Mouse (Mus musculus): ENCODE measurements around the gene Mthfd1l. TPM values are rescaled to one million over a fixed set of nuclear protein-coding genes. Genes with fewer than 3 reads are reported as not detected.

Gene Mthfd1l
- polyA plus RNA-seq, 1 experiment from 2014 or later = 18.5 TPM

GRCm38 (mm10) chr10:4026616-4027015, 53.7 kb downstream of the Mthfd1l start:
- Histone ChIP-seq H3K36me3 (ENCODE audit: control insufficient read depth, insufficient read depth) (peaks cover 23% of the 10 kb centered on the region), H3K4me3 (ENCODE audit: low read depth, low read length) (no peak overlapping the region), H3K4me1 (ENCODE audit: control insufficient read depth, low read depth, low read length) (no peaks in the 10 kb centered on the region), H3K27me3 (ENCODE audit: control insufficient read depth, insufficient read depth, low read depth, low read length) (no peaks in the 10 kb centered on the region), H3K27ac (ENCODE audit: low read length) (no peak overlapping the region), H3K4me2 (ENCODE audit: low read depth, low read length) (no peak overlapping the region), H3K9me3 (replicated peaks; ENCODE audit: control insufficient read depth, low read length) (no peaks in the 10 kb centered on the region), H3K9ac (ENCODE audit: low read depth, low read length) (no peak overlapping the region)
- 70% methylated on average over 4 of the region's 4 CpGs for WGBS (ENCODE audit: insufficient replicate concordance)
- ATAC-seq (ENCODE audit: low read depth) = no peak

GRCm38 (mm10) chr10:4027466-4027865, 54.5 kb downstream of the Mthfd1l start:
- Histone ChIP-seq H3K4me1 (ENCODE audit: control insufficient read depth, low read depth, low read length) (no peaks in the 10 kb centered on the region), H3K4me2 (ENCODE audit: low read depth, low read length) (no peak overlapping the region), H3K9me3 (replicated peaks; ENCODE audit: control insufficient read depth, low read length) (no peaks in the 10 kb centered on the region), H3K27ac (ENCODE audit: low read length) (no peak overlapping the region), H3K36me3 (ENCODE audit: control insufficient read depth, insufficient read depth) (peaks cover 24% of the 10 kb centered on the region), H3K4me3 (ENCODE audit: low read depth, low read length) (no peak overlapping the region), H3K27me3 (ENCODE audit: control insufficient read depth, insufficient read depth, low read depth, low read length) (no peaks in the 10 kb centered on the region), H3K9ac (ENCODE audit: low read depth, low read length) (no peak overlapping the region)
- ATAC-seq (ENCODE audit: low read depth) = no peak
- WGBS (ENCODE audit: insufficient replicate concordance) = 58% methylated on average over 4 of the region's 4 CpGs

- Histone ChIP-seq H3K27ac (ENCODE audit: low read length) (no peak overlapping the region), H3K9me3 (replicated peaks; ENCODE audit: control insufficient read depth, low read length) (no peaks in the 10 kb centered on the region), H3K4me3 (ENCODE audit: low read depth, low read length) (no peak overlapping the region), H3K36me3 (ENCODE audit: control insufficient read depth, insufficient read depth) (peaks cover 24% of the 10 kb centered on the region), H3K4me2 (ENCODE audit: low read depth, low read length) (no peak overlapping the region), H3K27me3 (ENCODE audit: control insufficient read depth, insufficient read depth, low read depth, low read length) (no peaks in the 10 kb centered on the region), H3K4me1 (ENCODE audit: control insufficient read depth, low read depth, low read length) (no peaks in the 10 kb centered on the region), H3K9ac (ENCODE audit: low read depth, low read length) (no peak overlapping the region)
- ATAC-seq (ENCODE audit: low read depth) = no peak
- 76% methylated on average over 15 of the region's 15 CpGs for WGBS (ENCODE audit: insufficient replicate concordance)
These were observed 56.0 kb downstream of the Mthfd1l start for GRCm38 (mm10) chr10:4028851-4029442.

DNA sequence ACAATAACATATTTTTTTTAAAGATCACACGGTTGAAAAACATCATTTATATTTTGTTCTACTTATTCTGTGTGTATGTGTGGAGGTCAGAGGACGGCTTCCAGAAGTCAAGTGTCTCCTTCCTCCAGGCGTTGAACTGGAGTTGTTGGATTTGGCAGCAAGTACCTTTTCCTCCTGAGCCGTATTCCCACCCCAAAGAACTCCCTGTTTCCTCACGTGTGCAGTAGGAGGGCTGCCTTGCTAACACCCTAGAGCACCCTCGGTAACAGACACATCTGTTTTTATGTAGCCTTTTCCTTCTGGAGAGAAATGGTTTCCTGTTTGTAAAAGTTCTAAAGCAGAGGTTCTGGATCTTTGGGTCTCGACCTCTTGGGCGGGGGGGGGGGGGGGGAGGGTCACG, 60.8 kb downstream of the Mthfd1l start:
- no peaks in the 10 kb centered on the region for H3K27me3 ChIP-seq (ENCODE audit: control insufficient read depth, insufficient read depth, low read depth, low read length)
- 78% methylated on average over 9 of the region's 9 CpGs for WGBS (ENCODE audit: insufficient replicate concordance)
- H3K36me3 ChIP-seq (ENCODE audit: control insufficient read depth, insufficient read depth) = peaks cover 33% of the 10 kb centered on the region
- H3K27ac ChIP-seq (ENCODE audit: low read length) = no peak overlapping the region
- no peaks in the 10 kb centered on the region for H3K4me1 ChIP-seq (ENCODE audit: control insufficient read depth, low read depth, low read length)
- no peak overlapping the region for H3K4me2 ChIP-seq (ENCODE audit: low read depth, low read length)
- no peak overlapping the region for H3K9ac ChIP-seq (ENCODE audit: low read depth, low read length)
- no peaks in the 10 kb centered on the region for H3K9me3 ChIP-seq (replicated peaks; ENCODE audit: control insufficient read depth, low read length)
- H3K4me3 ChIP-seq (ENCODE audit: low read depth, low read length) = no peak overlapping the region
- no peak for ATAC-seq (ENCODE audit: low read depth)

DNA sequence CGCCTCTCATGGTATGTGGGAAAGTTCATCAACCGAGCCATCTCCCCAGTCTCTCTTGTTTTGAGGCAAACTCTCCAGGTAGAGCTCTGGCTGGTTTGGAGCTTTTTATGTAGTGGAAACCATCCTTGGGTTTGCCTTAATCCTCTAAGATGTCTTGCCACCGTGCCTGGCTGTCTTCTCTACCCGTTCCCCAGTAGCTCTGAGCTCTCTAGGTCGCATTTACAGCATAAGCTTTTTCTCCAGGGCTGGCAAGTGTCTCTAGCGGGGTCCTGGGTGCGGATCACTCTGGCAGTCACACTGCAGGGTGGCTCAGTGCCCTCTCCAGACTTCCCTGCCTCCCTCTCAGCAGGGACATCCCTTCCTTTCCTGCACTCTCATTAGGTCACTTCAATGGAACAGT, 63.6 kb downstream of the Mthfd1l start:
- H3K9ac ChIP-seq (ENCODE audit: low read depth, low read length) = no peak overlapping the region
- no peak overlapping the region for H3K4me3 ChIP-seq (ENCODE audit: low read depth, low read length)
- H3K4me1 ChIP-seq (ENCODE audit: control insufficient read depth, low read depth, low read length) = no peaks in the 10 kb centered on the region
- H3K27ac ChIP-seq (ENCODE audit: low read length) = no peak overlapping the region
- WGBS (ENCODE audit: insufficient replicate concordance) = 80% methylated on average over 7 of the region's 7 CpGs
- H3K36me3 ChIP-seq (ENCODE audit: control insufficient read depth, insufficient read depth) = peaks cover 16% of the 10 kb centered on the region
- H3K9me3 ChIP-seq (replicated peaks; ENCODE audit: control insufficient read depth, low read length) = no peaks in the 10 kb centered on the region
- ATAC-seq (ENCODE audit: low read depth) = no peak
- no peaks in the 10 kb centered on the region for H3K27me3 ChIP-seq (ENCODE audit: control insufficient read depth, insufficient read depth, low read depth, low read length)
- no peak overlapping the region for H3K4me2 ChIP-seq (ENCODE audit: low read depth, low read length)

GRCm38 (mm10) chr10:4037066-4037465, 64.1 kb downstream of the Mthfd1l start:
- Histone ChIP-seq H3K4me2 (ENCODE audit: low read depth, low read length) (no peak overlapping the region), H3K4me1 (ENCODE audit: control insufficient read depth, low read depth, low read length) (no peaks in the 10 kb centered on the region), H3K27ac (ENCODE audit: low read length) (no peak overlapping the region), H3K4me3 (ENCODE audit: low read depth, low read length) (no peak overlapping the region), H3K36me3 (ENCODE audit: control insufficient read depth, insufficient read depth) (peaks cover 14% of the 10 kb centered on the region), H3K9me3 (replicated peaks; ENCODE audit: control insufficient read depth, low read length) (no peaks in the 10 kb centered on the region), H3K27me3 (ENCODE audit: control insufficient read depth, insufficient read depth, low read depth, low read length) (no peaks in the 10 kb centered on the region), H3K9ac (ENCODE audit: low read depth, low read length) (no peak overlapping the region)
- WGBS (ENCODE audit: insufficient replicate concordance) = 66% methylated on average over 3 of the region's 3 CpGs
- ATAC-seq (ENCODE audit: low read depth) = 0 out of 2 replicates have a peak, but pooled peaks have one; percentile 32

DNA sequence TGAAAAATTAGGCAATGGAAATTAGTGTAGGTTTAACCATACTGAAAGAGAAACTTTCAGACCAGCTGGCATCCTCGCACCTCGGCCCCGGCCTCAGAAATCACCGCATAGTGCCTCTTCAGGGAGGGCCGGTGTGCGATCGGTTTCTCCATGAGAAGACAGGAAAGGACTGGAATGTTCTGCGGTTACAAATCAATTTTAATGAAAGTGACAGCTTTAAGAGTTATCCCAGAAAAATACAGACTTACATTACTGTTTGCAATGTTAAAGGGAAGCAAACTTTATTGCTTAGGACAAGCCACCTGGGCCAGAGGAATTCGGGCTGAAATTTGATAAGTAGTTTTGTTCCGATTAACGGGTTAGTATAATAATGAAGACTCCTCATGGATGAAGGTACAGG, 65.7 kb downstream of the Mthfd1l start:
- no peaks in the 10 kb centered on the region for H3K4me1 ChIP-seq (ENCODE audit: control insufficient read depth, low read depth, low read length)
- no peak overlapping the region for H3K9ac ChIP-seq (ENCODE audit: low read depth, low read length)
- H3K36me3 ChIP-seq (ENCODE audit: control insufficient read depth, insufficient read depth) = peaks cover 15% of the 10 kb centered on the region
- H3K9me3 ChIP-seq (replicated peaks; ENCODE audit: control insufficient read depth, low read length) = no peaks in the 10 kb centered on the region
- H3K4me3 ChIP-seq (ENCODE audit: low read depth, low read length) = no peak overlapping the region
- H3K4me2 ChIP-seq (ENCODE audit: low read depth, low read length) = no peak overlapping the region
- 93% methylated on average over 11 of the region's 11 CpGs for WGBS (ENCODE audit: insufficient replicate concordance)
- no peak overlapping the region for H3K27ac ChIP-seq (ENCODE audit: low read length)
- H3K27me3 ChIP-seq (ENCODE audit: control insufficient read depth, insufficient read depth, low read depth, low read length) = no peaks in the 10 kb centered on the region
- no peak for ATAC-seq (ENCODE audit: low read depth)

- no peak overlapping the region for H3K4me3 ChIP-seq (ENCODE audit: low read depth, low read length)
- no peaks in the 10 kb centered on the region for H3K4me1 ChIP-seq (ENCODE audit: control insufficient read depth, low read depth, low read length)
- H3K36me3 ChIP-seq (ENCODE audit: control insufficient read depth, insufficient read depth) = peaks cover 4% of the 10 kb centered on the region
- H3K9me3 ChIP-seq (replicated peaks; ENCODE audit: control insufficient read depth, low read length) = no peaks in the 10 kb centered on the region
- H3K27ac ChIP-seq (ENCODE audit: low read length) = no peak overlapping the region
- WGBS (ENCODE audit: insufficient replicate concordance) = 74% methylated on average over 9 of the region's 9 CpGs
- no peak overlapping the region for H3K4me2 ChIP-seq (ENCODE audit: low read depth, low read length)
- no peak for ATAC-seq (ENCODE audit: low read depth)
- no peak overlapping the region for H3K9ac ChIP-seq (ENCODE audit: low read depth, low read length)
- no peaks in the 10 kb centered on the region for H3K27me3 ChIP-seq (ENCODE audit: control insufficient read depth, insufficient read depth, low read depth, low read length)
These were observed 68.8 kb downstream of the Mthfd1l start for GRCm38 (mm10) chr10:4041691-4042090.

- Histone ChIP-seq H3K4me2 (ENCODE audit: low read depth, low read length) (no peak overlapping the region), H3K9me3 (replicated peaks; ENCODE audit: control insufficient read depth, low read length) (no peaks in the 10 kb centered on the region), H3K4me1 (ENCODE audit: control insufficient read depth, low read depth, low read length) (no peaks in the 10 kb centered on the region), H3K36me3 (ENCODE audit: control insufficient read depth, insufficient read depth) (peaks cover 5% of the 10 kb centered on the region), H3K4me3 (ENCODE audit: low read depth, low read length) (no peak overlapping the region), H3K27me3 (ENCODE audit: control insufficient read depth, insufficient read depth, low read depth, low read length) (no peaks in the 10 kb centered on the region), H3K9ac (ENCODE audit: low read depth, low read length) (no peak overlapping the region), H3K27ac (ENCODE audit: low read length) (no peak overlapping the region)
- no peak for ATAC-seq (ENCODE audit: low read depth)
- 77% methylated on average over 7 of the region's 7 CpGs for WGBS (ENCODE audit: insufficient replicate concordance)
These were observed 71.5 kb downstream of the Mthfd1l start for GRCm38 (mm10) chr10:4044421-4044820.
